Mouse (Mus musculus) heart, postnatal 0 days (tissue): ENCODE measurements around the gene Ankrd39. TPM values are rescaled to one million over a fixed set of nuclear protein-coding genes. Genes with fewer than 3 reads are reported as not detected.

Experiments used
- ATAC-seq: fragments of 200-750 bp; cut with Nextera tagmentation; 2 replicates; pipeline ENCODE4 v1.8.0; 2017; ENCODE audit warnings: low read depth, moderate number of reproducible peaks, moderate library complexity; ENCODE audit not compliant: insufficient read depth
- DNase-seq: peaks from one replicate; pipeline ENCODE4 v3.0.0-alpha.2; 2016; ENCODE audit warnings: low spot score
- H3K27ac ChIP-seq: fragments of 300-500 bp; sonication (generic); 2 replicates; pipeline ENCODE4 v1.5.1; 2014; ENCODE audit warnings: low read depth, mild to moderate bottlenecking
- H3K27me3 ChIP-seq: fragments of 300-500 bp; sonication (generic); 2 replicates; pipeline ENCODE4 v1.6.1; 2014; ENCODE audit warnings: low read length, mixed read lengths; ENCODE audit not compliant: control insufficient read depth, insufficient read depth
- H3K36me3 ChIP-seq: fragments of 300-500 bp; sonication (generic); replicated peaks from 2 replicates; pipeline ENCODE4 v1.6.1; 2014; ENCODE audit warnings: low read length, mixed read lengths; ENCODE audit not compliant: control insufficient read depth, insufficient read depth
- H3K4me1 ChIP-seq: fragments of 300-500 bp; sonication (generic); 2 replicates; pipeline ENCODE4 v1.6.1; 2014; ENCODE audit warnings: antibody characterized with exemption; ENCODE audit not compliant: control insufficient read depth, insufficient read depth
- H3K4me2 ChIP-seq: fragments of 300-500 bp; sonication (generic); 2 replicates; pipeline ENCODE4 v1.6.1; 2014; ENCODE audit warnings: low read depth, mild to moderate bottlenecking, low read length, moderate library complexity
- H3K4me3 ChIP-seq: fragments of 300-500 bp; sonication (generic); 2 replicates; pipeline ENCODE4 v1.5.1; 2014; ENCODE audit warnings: low read depth, low read length
- H3K9ac ChIP-seq: fragments of 300-500 bp; sonication (generic); replicated peaks from 2 replicates; pipeline ENCODE4 v1.6.1; 2014; ENCODE audit warnings: low read depth, low read length, mixed read lengths
- H3K9me3 ChIP-seq: fragments of 300-500 bp; sonication (generic); replicated peaks from 2 replicates; pipeline ENCODE4 v1.6.1; 2016; ENCODE audit warnings: low read length; ENCODE audit not compliant: control insufficient read depth
- CTCF ChIP-seq: IDR thresholded peaks from 2 replicates; pipeline ENCODE4 v1.5.1; 2016; ENCODE audit warnings: antibody characterized with exemption, control low read depth, low read depth
- EP300 ChIP-seq: IDR thresholded peaks from 2 replicates; pipeline ENCODE4 v1.6.1; 2016; ENCODE audit warnings: antibody characterized with exemption, low read depth
- WGBS: fragments of 180-500 bp; shearing (Covaris S2); extraction: QIAGEN DNeasy Blood & Tissue Kit; methylation state at CpG from one replicate; pipeline ENCODE4 v1.1.7; 2014; 5-methylcytosine and 5-hydroxymethylcytosine counted together
- polyA plus RNA-seq: library from polyadenylated mRNA; unstranded; fragments of >200 nt; fragmentation: Nextera tagmentation; extraction: Ambion mirVana; gene quantifications from 2 replicates; pipeline ENCODE4 v1.2.1, GENCODE M21; 2015
- total RNA-seq: library from RNA; depleted of rRNA; stranded (reverse); fragments of >200 nt; gene quantifications from 2 replicates; pipeline ENCODE4 v1.2.3, GENCODE M21; 2014; ENCODE audit warnings: low replicate concordance

The Ankrd39 gene
- total and polyA plus RNA-seq, 2 experiments from 2014 or later = 29.0 to 32.7 TPM

DNA sequence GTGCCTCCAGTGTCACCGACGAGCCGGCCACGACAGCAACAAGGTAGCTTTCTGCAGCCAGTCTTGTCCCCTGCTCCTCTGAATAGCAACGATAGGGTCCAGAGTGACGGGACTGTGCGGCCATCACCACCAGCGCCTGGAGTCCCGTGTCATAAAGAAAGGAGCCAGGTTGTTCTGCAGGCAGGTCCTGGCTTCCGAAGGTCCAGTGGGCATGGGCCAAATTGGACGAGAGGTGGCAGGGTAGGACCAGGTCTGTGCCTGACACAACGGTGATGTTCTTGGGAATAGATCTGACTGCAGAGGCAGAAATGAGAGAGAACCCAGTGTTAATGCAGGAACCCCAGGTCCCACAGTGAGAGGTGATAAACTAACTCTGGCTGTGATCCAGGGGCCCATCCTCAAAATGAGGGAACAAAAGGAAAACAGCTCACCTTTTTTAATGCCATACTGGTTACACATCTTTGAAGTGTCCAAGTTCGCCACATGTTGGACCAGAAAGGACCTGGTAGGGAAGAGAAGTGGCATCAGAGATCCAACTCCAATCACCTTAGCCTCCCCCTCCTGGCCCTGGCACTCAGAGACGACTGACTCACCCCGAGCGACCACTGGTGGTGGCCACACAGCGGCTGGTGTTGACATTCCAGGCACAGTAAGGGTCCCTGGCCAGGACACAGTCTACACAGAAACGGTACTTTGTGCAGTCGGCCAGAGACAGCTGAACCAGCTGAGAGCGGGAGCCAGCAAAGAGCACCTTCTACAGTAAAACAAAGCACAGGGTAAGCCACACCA is 3.0 kb upstream of the Ankrd39 start:
- TF ChIP-seq EP300 = no peak
- TF ChIP-seq CTCF = no peak
- no peaks in the 10 kb centered on the region for H3K9me3 ChIP-seq
- H3K4me3 ChIP-seq = no peak overlapping the region
- peaks cover 65% of the 10 kb centered on the region for H3K36me3 ChIP-seq
- H3K27me3 ChIP-seq = no peaks in the 10 kb centered on the region
- ATAC-seq = no peak
- WGBS = 72% methylated on average over 20 of the region's 20 CpGs
- H3K9ac ChIP-seq = no peak overlapping the region
- peaks cover 9% of the 10 kb centered on the region for H3K4me1 ChIP-seq
- DNase-seq = no peak
- no peak overlapping the region for H3K4me2 ChIP-seq
- H3K27ac ChIP-seq = no peak overlapping the region

DNA sequence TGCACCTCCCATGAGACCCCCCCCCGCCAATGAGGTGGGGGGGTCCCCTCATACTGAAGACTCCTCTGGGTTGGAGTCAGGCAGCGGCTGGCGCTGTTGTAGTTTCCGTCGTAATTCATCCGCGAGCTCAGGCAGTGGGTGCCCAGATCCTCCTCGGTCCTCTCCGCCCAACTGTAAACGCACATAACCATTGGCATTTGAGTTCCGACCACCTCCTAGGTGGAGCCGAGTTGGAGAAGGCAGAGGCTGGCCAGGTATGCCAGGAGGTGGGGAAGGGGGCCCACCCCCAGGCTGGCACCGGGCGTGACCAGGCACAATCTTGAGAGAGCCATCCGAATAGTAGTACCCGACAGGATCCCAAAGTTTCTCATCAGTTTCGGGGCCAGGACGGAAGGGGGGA is 2.2 kb upstream of the Ankrd39 start:
- Histone ChIP-seq H3K4me2 (no peak overlapping the region), H3K4me1 (peaks cover 7% of the 10 kb centered on the region; the same call in 1 of the 2 replicates), H3K4me3 (no peak overlapping the region), H3K27me3 (no peaks in the 10 kb centered on the region), H3K36me3 (peaks cover 61% of the 10 kb centered on the region), H3K9me3 (no peaks in the 10 kb centered on the region), H3K27ac (no peak overlapping the region), H3K9ac (no peak overlapping the region)
- DNase-seq = no peak
- ATAC-seq = no peak
- TF ChIP-seq CTCF (no peak), EP300 (no peak)
- WGBS = 82% methylated on average over 18 of the region's 18 CpGs

DNA sequence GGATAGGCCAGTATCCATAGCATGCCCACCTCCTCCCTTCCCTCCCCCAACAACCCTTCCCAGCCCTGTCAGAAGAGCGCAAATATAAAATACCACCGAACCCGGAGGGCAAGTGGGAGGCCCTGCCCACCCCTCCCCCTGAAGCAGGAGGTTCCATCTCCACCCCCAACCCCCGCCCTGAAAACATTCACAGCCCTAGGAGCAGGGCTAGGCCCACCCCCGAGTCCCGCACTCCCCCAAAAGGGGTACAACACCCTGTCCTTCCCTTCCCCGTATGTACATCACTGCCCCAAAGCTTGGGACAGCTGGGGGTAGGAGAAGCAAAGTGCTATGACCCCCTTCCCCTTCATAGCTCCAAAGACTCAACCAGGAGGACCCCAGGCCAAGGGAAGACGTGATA is 1.5 kb upstream of the Ankrd39 start:
- no peak for ATAC-seq
- Histone ChIP-seq H3K4me3 (no peak overlapping the region), H3K27ac (no peak overlapping the region), H3K27me3 (no peaks in the 10 kb centered on the region), H3K9me3 (no peaks in the 10 kb centered on the region), H3K36me3 (peaks cover 55% of the 10 kb centered on the region), H3K9ac (no peak overlapping the region), H3K4me1 (peaks cover 7% of the 10 kb centered on the region; the same call in 1 of the 2 replicates), H3K4me2 (no peak overlapping the region)
- TF ChIP-seq EP300 = no peak
- TF ChIP-seq CTCF = no peak
- WGBS = 63% methylated on average over 8 of the region's 8 CpGs
- DNase-seq = no peak

DNA sequence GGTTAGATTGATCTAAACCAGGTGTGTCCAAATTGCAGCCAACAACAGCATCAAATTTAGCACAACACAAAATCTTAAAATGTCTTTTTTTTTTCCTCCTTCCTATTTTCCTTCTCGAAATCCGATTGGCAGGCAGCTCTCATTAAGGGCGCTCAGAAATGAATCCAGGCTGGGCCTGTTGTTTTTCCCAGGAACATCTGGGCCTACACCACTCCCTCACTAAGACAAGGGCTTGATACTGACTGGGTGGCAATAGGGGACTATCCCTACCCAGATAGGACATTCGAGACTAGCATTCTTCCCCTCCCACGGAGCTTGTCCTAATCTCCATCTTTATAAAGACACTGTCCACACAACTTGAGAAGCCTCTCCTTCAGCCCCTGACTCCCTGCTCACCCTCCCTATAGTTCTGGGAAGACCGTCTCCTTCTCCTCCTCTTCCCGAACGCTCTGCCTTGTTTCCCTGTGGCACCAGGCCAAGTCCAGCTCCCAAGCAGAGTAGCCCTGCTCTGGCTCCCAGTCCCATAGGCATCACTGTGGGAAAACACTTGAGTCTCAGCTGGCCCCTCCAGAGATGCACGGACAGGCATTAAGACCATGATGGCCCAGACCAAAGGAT is 845 bp upstream of the Ankrd39 start:
- H3K4me1 ChIP-seq = peaks cover 7% of the 10 kb centered on the region; the same call in 1 of the 2 replicates

DNA sequence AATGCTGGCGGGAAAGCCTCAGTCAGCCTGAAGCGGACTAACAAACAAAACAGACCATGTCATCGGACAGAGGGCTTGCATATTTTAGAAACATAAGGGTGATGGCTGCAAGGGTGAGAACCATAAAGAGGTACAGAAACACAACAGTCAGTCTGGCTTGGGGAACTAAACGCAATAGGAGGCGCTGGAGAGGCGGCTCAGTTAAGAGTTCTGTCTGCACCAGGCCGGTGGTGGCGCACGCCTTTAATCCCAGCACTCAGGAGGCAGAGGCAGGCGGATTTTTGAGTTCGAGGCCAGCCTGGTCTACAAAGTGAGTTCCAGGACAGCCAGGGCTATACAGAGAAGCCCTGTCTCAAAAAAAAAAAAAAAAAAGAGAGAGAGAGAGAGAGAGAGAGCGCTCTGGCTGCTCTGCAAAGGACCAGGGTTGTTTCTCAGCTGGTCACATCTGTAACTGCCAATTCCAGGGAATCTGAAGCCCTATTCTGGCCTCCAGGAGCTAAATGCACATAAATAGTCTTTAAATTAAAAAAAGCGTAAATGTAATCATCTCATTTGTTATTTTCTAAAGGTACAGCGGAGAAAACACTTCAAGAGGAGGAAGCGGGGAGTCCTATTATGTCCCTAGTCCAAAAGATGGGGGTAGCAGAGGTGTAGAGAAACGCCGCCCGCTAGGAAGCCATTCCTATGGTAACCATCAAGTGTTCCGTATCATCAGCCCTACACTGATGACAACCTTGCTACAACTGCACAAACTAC is 1.2 kb downstream of the Ankrd39 start:
- Histone ChIP-seq H3K36me3 (peaks cover 44% of the 10 kb centered on the region), H3K4me3 (peak overlapping the region; percentile 72), H3K9me3 (no peaks in the 10 kb centered on the region), H3K4me2 (peak overlapping the region; percentile 83), H3K27ac (peak overlapping the region; percentile 76; the same call in 1 of the 2 replicates), H3K27me3 (no peaks in the 10 kb centered on the region), H3K9ac (peak overlapping the region; percentile 71), H3K4me1 (peaks cover 7% of the 10 kb centered on the region; the same call in 1 of the 2 replicates)
- TF ChIP-seq CTCF = 0 out of 2 replicates have a peak, but pooled peaks have one; percentile 1
- TF ChIP-seq EP300 = no peak
- ATAC-seq (no peak), DNase-seq (no peak)
- 59% methylated on average over 19 of the region's 19 CpGs for WGBS

More for the DNA sequence above, 845 bp upstream of the Ankrd39 start:
- WGBS = 31% methylated on average over 9 of the region's 9 CpGs
- Histone ChIP-seq H3K27me3 (no peaks in the 10 kb centered on the region), H3K9me3 (no peaks in the 10 kb centered on the region), H3K36me3 (peaks cover 48% of the 10 kb centered on the region), H3K4me3 (no peak overlapping the region), H3K9ac (no peak overlapping the region), H3K4me2 (no peak overlapping the region), H3K27ac (0 out of 2 replicates have a peak overlapping the region, but pooled peaks have one; percentile 1)
- TF ChIP-seq CTCF (no peak), EP300 (no peak; the same call in 1 of the 2 replicates)
- no peak for ATAC-seq
- DNase-seq = no peak
